Mouse (Mus musculus): ENCODE measurements around the gene Mrpl3. TPM values are rescaled to one million over a fixed set of nuclear protein-coding genes. Genes with fewer than 3 reads are reported as not detected.

The Mrpl3 gene
- polyA plus RNA-seq, 2 experiments from 2014 or later, result 26.8 to 29.4 TPM

Other genes with a start within 250 kb of the Mrpl3 start
- gene Nudt16, start 78.6 kb downstream of the Mrpl3 start, polyA plus RNA-seq (2017; shearing (Covaris generic)), result 10 to 100 TPM; 34.1 to 38.1 TPM
- gene 1700080E11Rik, start 91.9 kb downstream of the Mrpl3 start, polyA plus RNA-seq (2017; shearing (Covaris generic)), result not detected